In the genomic region with DNA sequence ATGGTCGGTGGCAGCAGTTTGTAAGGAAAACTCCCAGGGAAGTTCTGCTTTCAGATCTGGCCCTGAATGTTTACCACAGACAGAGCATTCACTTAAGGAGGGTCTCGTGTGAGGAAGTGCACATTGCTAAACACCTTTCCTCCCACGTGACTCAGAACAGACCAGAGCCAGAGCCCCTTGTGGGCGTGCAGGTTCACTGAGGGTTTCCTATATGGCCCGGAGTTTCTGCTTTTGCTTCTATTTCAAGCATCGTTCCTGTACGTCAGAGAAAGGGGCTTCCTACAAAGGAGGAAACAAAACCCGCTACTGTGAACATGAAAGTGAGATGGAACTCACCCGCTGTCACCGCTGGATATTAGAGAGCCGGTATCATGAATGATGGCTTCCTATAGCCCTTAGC, we compare ENCODE assay signal across 10 mouse cellular contexts.
DNase-seq lines count a peak whose midpoint lies in the region; ATAC-seq and TF ChIP-seq lines count a peak whose summit lies in the region.
"Had no signal": no experiment of that assay in that cellular context is flagged by ENCODE, and none has a peak within 500 bp of the region (broad histone marks: within the 10 kb centered on the region; RNA-seq: fewer than 3 reads in every experiment).

No protein-coding gene starts in this region.

- TF ChIP-seq POLR2A in kidney, adult 2 months (IDR thresholded peaks at IDR 0.05; ENCODE audit: low read depth, low read length), result no peak
- TF ChIP-seq POLR2A in cerebellum, adult 2 months (IDR thresholded peaks at IDR 0.05; ENCODE audit: borderline replicate concordance, insufficient read depth, low read length), result no peak

- no peak overlapping the region for H3K9ac ChIP-seq in midbrain, embryonic 13.5 days (replicated peaks)
- no peak overlapping the region for H3K9ac ChIP-seq in hindbrain, embryonic 16.5 days (ENCODE audit: low read depth, low read length)

- H3K27me3 ChIP-seq in kidney, adult 2 months (replicated peaks; ENCODE audit: control insufficient read depth, insufficient read depth, low read length), result no peaks in the 10 kb centered on the region
- no peaks in the 10 kb centered on the region for H3K27me3 ChIP-seq in megakaryocyte, embryonic 14.5 days (replicated peaks)
- H3K27me3 ChIP-seq in midbrain, embryonic 13.5 days, result no peaks in the 10 kb centered on the region
- H3K27me3 ChIP-seq in cerebellum, adult 2 months (ENCODE audit: control insufficient read depth, insufficient read depth, low read length), result no peaks in the 10 kb centered on the region; the same call in 1 of the 2 replicates
- no peaks in the 10 kb centered on the region for H3K27me3 ChIP-seq in hindbrain, embryonic 16.5 days (replicated peaks; ENCODE audit: control insufficient read depth, insufficient read depth, low read length)

- no peaks in the 10 kb centered on the region for H3K9me3 ChIP-seq in megakaryocyte, embryonic 14.5 days
- H3K9me3 ChIP-seq in midbrain, embryonic 13.5 days, result no peaks in the 10 kb centered on the region
- no peaks in the 10 kb centered on the region for H3K9me3 ChIP-seq in hindbrain, embryonic 16.5 days (ENCODE audit: control insufficient read depth, low read length)

- no peak overlapping the region for H3K4me2 ChIP-seq in midbrain, embryonic 13.5 days (replicated peaks)
- H3K4me2 ChIP-seq in hindbrain, embryonic 16.5 days (ENCODE audit: low read length), result no peak overlapping the region

- peak; percentile 84 for ATAC-seq in inflammation-experienced regulatory T-cells, adult 6 months
- ATAC-seq in midbrain, embryonic 13.5 days, result no peak
- no peak for ATAC-seq in hindbrain, embryonic 16.5 days

- no peak overlapping the region for H3K4me3 ChIP-seq in kidney, adult 2 months (ENCODE audit: insufficient read depth, low read depth, low read length)
- peak overlapping the region; percentile 78 for H3K4me3 ChIP-seq in megakaryocyte, embryonic 14.5 days (replicated peaks)
- H3K4me3 ChIP-seq in midbrain, embryonic 13.5 days (replicated peaks), result no peak overlapping the region
- H3K4me3 ChIP-seq in cerebellum, adult 2 months (replicated peaks; ENCODE audit: insufficient read depth, low read depth, low read length), result no peak overlapping the region
- H3K4me3 ChIP-seq in hindbrain, embryonic 16.5 days (ENCODE audit: low read length), result no peak overlapping the region
- H3K4me3 ChIP-seq: myocyte had no signal

- no peak overlapping the region for H3K27ac ChIP-seq in kidney, adult 2 months (ENCODE audit: insufficient read depth, low read depth, low read length)
- no peak overlapping the region for H3K27ac ChIP-seq in midbrain, embryonic 13.5 days
- H3K27ac ChIP-seq in cerebellum, adult 2 months (ENCODE audit: insufficient read depth, low read length), result no peak overlapping the region
- H3K27ac ChIP-seq in hindbrain, embryonic 16.5 days (ENCODE audit: low read depth, low read length), result no peak overlapping the region

- TF ChIP-seq CTCF in kidney, adult 2 months (conservative IDR thresholded peaks at IDR 0.05; ENCODE audit: insufficient read depth, insufficient read length, low read depth, low read length), result no peak
- no peak for TF ChIP-seq CTCF in cerebellum, adult 2 months (IDR thresholded peaks at IDR 0.05; ENCODE audit: borderline replicate concordance, insufficient read depth, low read depth, low read length)

- H3K36me3 ChIP-seq in kidney, adult 2 months (ENCODE audit: control insufficient read depth, insufficient read depth, low read length), result no peaks in the 10 kb centered on the region
- no peaks in the 10 kb centered on the region for H3K36me3 ChIP-seq in megakaryocyte, embryonic 14.5 days (replicated peaks; ENCODE audit: low read length)
- no peaks in the 10 kb centered on the region for H3K36me3 ChIP-seq in midbrain, embryonic 13.5 days
- H3K36me3 ChIP-seq in hindbrain, embryonic 16.5 days (ENCODE audit: control insufficient read depth, insufficient read depth, low read length), result no peaks in the 10 kb centered on the region

- H3K4me1 ChIP-seq in kidney, adult 2 months (ENCODE audit: control insufficient read depth, insufficient read depth, low read length), result no peaks in the 10 kb centered on the region
- peaks cover 58% of the 10 kb centered on the region for H3K4me1 ChIP-seq in megakaryocyte, embryonic 14.5 days
- H3K4me1 ChIP-seq in midbrain, embryonic 13.5 days (replicated peaks), result no peaks in the 10 kb centered on the region
- H3K4me1 ChIP-seq in cerebellum, adult 2 months (ENCODE audit: control insufficient read depth, insufficient read depth, low read length), result peaks cover 6% of the 10 kb centered on the region
- no peaks in the 10 kb centered on the region for H3K4me1 ChIP-seq in hindbrain, embryonic 16.5 days (ENCODE audit: control insufficient read depth, insufficient read depth, low read depth, low read length)

- peak; percentile 13 for DNase-seq in kidney, adult 2 months
- DNase-seq in kidney, postnatal 4 days, result no peak
- DNase-seq in thymus, postnatal 25 days, result peak; percentile 24
- no peak for DNase-seq in cerebellum, adult 2 months
- DNase-seq: adrenal gland, postnatal 36 days had no signal

- WGBS in kidney, adult 2 months, result 64% methylated on average over 11 of the region's 11 CpGs
- 87% methylated on average over 11 of the region's 11 CpGs for WGBS in midbrain, embryonic 13.5 days
- WGBS in cerebellum, adult 2 months, result 94% methylated on average over 11 of the region's 11 CpGs
- WGBS in hindbrain, embryonic 16.5 days, result 89% methylated on average over 11 of the region's 11 CpGs

Comparison
In these comparisons a context has a peak if more than half of its experiments do, and no peak if none do; other contexts are left out.
1. DNase-seq: peak in kidney, adult 2 months (single experiment) and thymus, postnatal 25 days (single experiment); none in kidney, postnatal 4 days (0 of 2) and cerebellum, adult 2 months (0 of 2).